Mouse (Mus musculus) adrenal gland (tissue): ENCODE data around the gene Scel.

ENCODE experiments used
- intact Hi-C: fragments of 180-260 bp; cut with DNase I; formaldehyde crosslinking; loops from one replicate; pipeline ENCODE4 v1.15.1; 2025
- microRNA-seq, 2 experiments: library from miRNA; unstranded; fragments of <30 nt; microRNA quantifications; one replicate each; pipeline ENCODE4; 2019

Scel gene

DNA sequence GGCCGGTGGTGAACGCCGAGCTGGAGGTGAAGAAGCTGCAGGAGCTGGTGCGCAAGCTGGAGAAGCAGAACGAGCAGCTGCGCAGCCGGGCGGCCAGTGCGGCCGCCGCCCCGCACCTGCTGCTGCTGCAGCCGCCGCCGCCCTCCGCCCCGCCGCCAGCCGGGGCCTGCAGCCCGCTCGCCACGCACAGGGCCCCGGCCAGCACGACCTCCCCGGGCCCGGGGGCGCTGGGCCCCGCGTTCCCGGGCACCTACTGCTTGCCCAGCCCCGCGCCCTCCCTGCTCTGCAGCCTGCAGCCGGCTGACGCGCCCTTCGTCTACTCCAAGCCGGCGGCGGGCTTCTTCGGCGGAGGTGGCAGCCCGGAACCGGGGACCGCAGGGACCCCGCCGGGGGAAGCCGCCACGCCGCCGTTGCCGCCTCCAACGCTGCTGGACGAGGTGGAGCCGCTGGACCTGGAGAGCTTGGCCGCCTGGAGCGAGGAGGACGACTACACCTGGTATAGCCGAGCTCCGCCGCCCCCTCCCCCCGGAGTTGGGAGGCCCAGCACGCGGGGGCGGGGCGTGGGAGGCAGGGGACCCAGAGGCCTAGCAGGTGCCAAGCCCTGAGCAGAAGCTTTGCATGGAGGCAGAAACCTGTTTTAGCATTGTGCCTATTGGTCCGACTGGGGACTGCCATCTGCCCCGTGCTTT, 137.4 kb downstream of the Scel start:
- intact Hi-C loops, result no loop called here

GRCm38 (mm10) chr14:103651106-103651505, 138.0 kb downstream of the Scel start:
- intact Hi-C loops, result no loop called here

GRCm38 (mm10) chr14:103651562-103651961, 138.4 kb downstream of the Scel start:
- intact Hi-C loops, result no loop called here

- intact Hi-C loops, result no loop called here
Observed at GRCm38 (mm10) chr14:103652524-103652923, 139.4 kb downstream of the Scel start.

GRCm38 (mm10) chr14:103653800-103654199, 140.7 kb downstream of the Scel start:
- intact Hi-C loops, result no loop called here

- intact Hi-C loops, result no loop called here
Observed at GRCm38 (mm10) chr14:103655448-103655847, 142.3 kb downstream of the Scel start.

- intact Hi-C loops, result no loop called here
Observed at GRCm38 (mm10) chr14:103657876-103658275, 144.7 kb downstream of the Scel start.

Small RNA genes within 50 kb of the gene (microRNA-seq; reads per million reads assigned to microRNA genes)
- gene Gm22877, result 0 reads per million in 2 experiments
